Mouse (Mus musculus) embryo, embryonic 11.5 days (tissue): ENCODE data around the gene Eya4.

Experiments used
- DNase-seq: peaks from one replicate; pipeline ENCODE4 v3.0.0-alpha.2; 2012; ENCODE audit warnings: low read depth, low spot score

Gene Eya4

DNA sequence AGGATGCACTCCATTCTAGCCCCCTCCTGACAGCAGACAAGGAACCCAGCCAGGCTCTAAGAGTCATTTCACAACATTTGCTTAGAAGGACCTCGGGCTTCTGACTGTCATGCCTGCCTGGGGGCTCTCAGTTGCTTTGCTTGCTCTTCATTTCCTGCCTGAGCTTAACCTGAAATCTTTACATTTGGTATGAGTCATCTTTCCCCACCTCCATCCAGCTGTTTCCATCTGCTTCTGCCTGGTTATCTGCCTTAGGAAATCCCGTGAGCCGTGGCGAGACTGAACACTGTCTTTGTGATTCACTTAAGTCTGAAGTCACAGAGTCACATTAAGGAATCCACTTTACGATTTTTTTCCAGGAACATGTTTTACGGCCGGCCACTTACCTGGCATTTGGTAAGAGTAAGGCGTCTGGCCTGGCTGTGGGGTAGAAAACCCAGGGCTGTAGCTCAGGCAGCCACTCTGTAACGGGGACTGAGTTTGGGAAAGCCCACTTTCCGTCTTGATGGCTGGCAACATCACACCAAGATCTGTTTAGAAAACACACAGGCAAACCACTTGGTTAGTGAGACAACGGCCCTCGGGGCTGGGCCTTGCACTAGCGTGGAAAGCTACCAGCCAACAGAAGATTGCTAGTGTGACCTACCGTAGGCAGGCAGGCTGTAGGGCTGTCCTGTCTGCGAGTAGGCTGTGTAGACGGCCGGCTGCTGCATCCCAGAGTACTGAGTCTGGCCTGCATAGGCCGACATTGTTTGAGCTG, 193.5 kb downstream of the Eya4 start:
- DNase-seq = no peak

- no peak for DNase-seq
These were observed 200.2 kb downstream of the Eya4 start for GRCm38 (mm10) chr10:23150401-23150800.

- no peak for DNase-seq
These were observed 206.0 kb downstream of the Eya4 start for GRCm38 (mm10) chr10:23144616-23145015.

DNA sequence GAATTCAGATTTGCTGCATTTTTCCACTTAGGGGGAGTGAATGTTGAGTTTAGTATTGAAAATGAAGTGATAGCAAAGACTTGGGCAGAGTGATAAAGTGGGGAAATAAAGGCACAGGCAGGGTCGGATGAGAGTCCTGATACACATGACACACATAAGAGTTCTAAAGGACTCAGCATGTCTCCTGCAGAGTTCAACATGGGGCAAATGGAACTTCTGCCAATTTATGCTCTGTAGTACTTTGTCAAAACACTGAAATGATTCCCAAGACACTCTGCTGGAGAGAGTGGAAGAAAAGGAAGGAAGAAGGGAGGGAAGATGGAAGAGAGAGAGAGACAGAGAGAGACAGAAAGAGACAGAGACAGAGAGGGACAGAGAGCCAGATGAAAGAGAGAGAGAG, 222.6 kb downstream of the Eya4 start:
- no peak for DNase-seq

- DNase-seq = no peak
These were observed 223.4 kb downstream of the Eya4 start for GRCm38 (mm10) chr10:23127151-23127550.

- DNase-seq = no peak
These were observed 224.1 kb downstream of the Eya4 start for GRCm38 (mm10) chr10:23126529-23126928.

- no peak for DNase-seq
These were observed 230.1 kb downstream of the Eya4 start for GRCm38 (mm10) chr10:23120437-23120836.

- DNase-seq = peak; percentile 63
These were observed 233.7 kb downstream of the Eya4 start for GRCm38 (mm10) chr10:23116786-23117410.

DNA sequence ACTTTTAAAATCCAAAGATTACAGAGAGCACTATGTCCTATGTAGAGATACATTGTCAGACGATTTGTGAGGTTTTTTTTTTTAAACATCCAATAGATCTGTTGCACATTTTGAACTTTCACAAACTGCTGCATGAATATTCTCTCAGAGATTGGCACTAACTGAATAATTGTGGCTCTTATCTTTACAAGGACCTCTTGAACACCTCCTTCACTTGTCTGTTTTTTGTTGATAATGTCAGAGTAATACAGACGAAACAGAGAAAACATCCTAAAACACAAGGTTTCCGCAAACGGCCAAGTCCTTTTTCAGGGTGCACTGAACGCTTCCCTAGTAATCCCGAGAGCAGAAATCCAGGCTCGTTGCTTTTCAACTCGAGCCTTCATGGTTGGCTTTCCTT, 234.5 kb downstream of the Eya4 start:
- no peak for DNase-seq

DNA sequence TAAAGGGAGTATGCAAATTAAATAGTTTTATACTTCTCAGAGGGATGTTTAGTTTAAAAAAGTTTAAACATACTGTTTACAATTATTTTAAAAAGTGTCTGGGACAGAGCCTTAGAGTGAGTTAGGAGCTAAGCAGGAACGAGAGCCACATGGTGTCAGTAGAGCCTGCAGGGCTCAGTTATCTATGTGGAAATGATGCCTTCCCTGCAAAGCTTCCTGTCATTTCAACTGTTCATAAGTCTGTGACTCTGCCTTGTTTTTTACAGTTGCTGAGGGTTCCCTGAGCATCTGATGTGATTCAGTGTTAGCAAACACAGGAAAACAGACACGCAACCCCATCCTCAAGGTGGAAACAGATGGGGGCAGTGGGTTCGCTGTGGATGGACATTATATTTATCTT, 235.3 kb downstream of the Eya4 start:
- DNase-seq = no peak

GRCm38 (mm10) chr10:23108122-23108521, 242.5 kb downstream of the Eya4 start:
- DNase-seq = no peak

GRCm38 (mm10) chr10:23092517-23092916, 258.1 kb downstream of the Eya4 start:
- DNase-seq = no peak

DNA sequence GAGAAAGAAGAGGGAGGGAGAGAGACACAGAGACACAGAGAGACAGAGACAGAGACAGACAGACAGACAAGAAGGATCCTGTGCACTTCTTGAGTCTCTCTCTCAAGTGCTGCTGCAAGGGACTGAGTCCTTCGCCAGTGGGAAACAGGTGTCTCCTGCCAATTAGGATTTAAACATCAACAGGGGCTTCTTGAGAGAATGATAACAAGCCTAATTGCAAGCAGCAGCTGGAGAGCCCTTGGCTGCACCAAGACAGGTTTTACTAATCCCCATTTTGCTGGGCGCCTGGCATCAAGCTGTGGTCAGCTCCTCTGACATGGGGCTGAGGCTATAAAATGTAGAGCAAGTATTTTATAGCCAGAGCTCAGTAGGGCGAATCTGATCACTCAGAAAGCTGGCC, 259.0 kb downstream of the Eya4 start:
- no peak for DNase-seq

- no peak for DNase-seq
These were observed 260.3 kb downstream of the Eya4 start for GRCm38 (mm10) chr10:23090323-23090722.

- DNase-seq = no peak
These were observed 261.3 kb downstream of the Eya4 start for GRCm38 (mm10) chr10:23089271-23089670.

- DNase-seq = no peak
These were observed 261.8 kb downstream of the Eya4 start for GRCm38 (mm10) chr10:23088764-23089163.

DNA sequence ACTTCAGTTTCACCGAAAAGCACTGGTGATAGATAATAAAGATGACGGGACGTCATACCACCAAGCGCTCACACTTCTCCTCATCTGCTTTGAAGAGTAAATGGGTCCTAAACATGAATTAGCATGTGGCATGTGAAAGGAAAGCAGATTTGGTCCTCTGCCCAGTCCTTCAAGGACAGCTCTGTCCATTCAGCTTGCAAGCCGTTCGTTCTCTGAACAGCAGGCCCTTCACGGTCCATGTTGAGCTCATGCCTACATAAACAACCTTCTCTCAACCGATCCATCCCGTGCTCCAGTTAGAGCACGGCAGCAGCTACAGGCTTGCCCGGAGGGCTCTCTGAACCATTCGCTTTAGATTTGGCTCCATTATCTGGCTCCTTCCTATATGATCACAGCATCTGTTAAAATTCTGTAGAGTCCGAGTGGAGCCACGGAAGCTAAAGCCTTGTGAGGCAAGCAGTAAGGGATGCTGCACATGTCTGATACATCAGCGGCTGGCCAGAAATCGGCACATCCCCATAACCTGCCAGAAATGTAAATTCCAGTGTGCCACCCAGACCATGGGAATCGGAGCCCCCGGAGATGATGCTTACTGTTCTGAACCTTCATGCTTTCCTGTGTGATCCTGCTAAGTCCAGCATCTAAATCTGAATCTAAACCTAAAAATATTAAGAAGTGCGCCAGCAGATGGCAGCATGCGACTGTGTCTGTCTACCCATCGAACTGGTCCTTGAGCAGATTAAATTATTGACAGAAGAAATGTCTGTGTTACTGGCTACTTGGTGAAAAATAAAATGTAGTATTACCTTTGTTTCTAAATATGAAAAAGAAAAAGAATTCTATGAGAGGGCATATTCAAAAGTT, 264.0 kb downstream of the Eya4 start:
- peak; percentile 54 for DNase-seq

- DNase-seq = no peak
These were observed 269.1 kb downstream of the Eya4 start for GRCm38 (mm10) chr10:23081548-23081828.

DNA sequence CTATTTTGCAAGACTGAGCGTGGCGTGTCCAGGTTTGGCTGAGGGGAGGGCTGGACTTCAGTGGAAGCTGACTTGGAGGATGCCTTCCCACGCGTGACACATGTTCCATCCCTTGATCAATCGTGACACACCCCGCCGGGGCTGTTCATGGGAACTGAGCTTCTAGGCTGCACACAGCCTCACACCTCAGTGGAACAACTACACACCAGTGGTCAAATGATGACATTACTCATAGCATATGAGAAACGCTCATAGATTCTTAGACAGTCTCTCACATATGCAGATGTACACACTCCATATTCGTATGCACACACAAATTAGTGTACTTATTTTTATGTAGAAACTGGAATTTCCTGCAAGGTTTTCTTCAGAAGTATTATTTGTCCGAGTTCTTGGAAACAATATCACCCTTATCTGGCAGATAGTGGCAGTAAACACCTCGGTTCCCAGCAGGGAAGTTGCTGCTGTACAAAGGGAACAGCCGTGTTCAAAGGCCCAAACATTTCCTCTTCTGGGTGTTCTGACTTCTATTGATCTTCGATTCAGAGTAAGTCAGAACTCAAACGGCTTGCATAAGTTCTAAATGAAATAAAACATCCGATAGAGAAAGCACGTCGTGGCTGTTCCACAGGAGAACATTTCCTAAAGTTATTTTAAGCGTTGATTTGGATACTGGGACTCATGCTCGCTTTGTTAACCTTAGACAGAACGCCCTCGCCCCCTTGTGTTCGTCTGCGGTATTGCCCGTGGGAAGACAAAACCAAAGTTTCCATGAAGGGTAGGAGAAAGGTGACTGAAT, 269.6 kb downstream of the Eya4 start:
- peak; percentile 74 for DNase-seq

GRCm38 (mm10) chr10:23076691-23077385, 273.7 kb downstream of the Eya4 start:
- DNase-seq = no peak

DNA sequence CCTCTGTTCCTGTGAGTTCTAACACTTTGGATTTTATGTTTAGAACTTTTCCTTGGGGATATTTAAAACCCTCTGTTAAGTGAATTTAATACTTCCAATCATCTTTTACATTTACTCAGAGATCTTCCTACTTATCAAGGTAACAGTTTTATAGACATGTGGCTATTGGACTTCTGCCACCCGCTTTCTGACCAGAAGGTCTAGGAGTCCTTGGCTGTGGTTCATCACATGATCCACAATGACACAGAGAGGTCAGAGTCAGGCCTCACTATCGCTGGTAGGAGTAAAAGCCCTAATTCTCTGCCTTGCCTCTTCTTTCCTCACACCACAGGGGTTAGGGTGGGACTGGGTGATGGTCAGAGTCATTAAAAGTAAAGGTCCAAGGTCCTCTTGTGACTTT, 277.2 kb downstream of the Eya4 start:
- DNase-seq = no peak
